Mouse (Mus musculus) liver, embryonic 14.5 days (tissue): ENCODE measurements around the gene Cdkn1b.

Experiments used
- CTCF ChIP-seq: IDR thresholded peaks from 2 replicates; pipeline ENCODE4 v1.5.1; 2016; ENCODE audit warnings: antibody characterized with exemption, low read depth, control low read depth
- EP300 ChIP-seq: IDR thresholded peaks from 2 replicates; pipeline ENCODE4 v1.6.1; 2016; ENCODE audit warnings: antibody characterized with exemption, low read depth

DNA sequence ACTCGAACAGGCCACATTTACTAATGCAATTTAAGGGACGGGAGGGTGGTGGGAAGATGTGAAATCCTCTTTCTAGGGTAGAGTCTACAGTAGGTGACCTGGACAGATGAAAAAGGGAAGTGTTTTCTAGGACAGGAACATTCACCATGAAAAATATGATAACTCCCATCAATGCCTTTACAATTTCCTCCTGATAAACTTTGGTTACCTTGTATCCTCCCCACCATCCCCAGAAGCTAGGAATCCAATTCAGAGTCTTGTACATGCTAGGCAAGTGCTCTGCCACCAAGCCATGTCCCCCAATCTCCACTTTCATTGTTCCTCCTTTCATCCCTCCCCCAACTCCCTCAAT, 13.0 kb downstream of the Cdkn1b start:
- TF ChIP-seq CTCF, result no peak
- no peak for TF ChIP-seq EP300
